Mouse (Mus musculus): ENCODE results near the gene Nhp2.

The Nhp2 gene

GRCm38 (mm10) chr11:51619409-51620060, at the start of gene Nhp2:
Gene Nhp2, plus strand, starts transcription at chr11:51619735.
- in situ Hi-C loops (cut with MboI; ENCODE audit: low pct_unique_long_range_greater_than_20kb in 1 of 2, low sequenced_read_pairs in 2 of 2, unreplicated experiment in 1 of 2), result loop anchor here (5.0 kb wide), 3 partner anchors 33 to 68 kb away; partner anchors contain the start of genes 0610009B22Rik (in 1 of the 2), D930048N14Rik (in 1 of the 2) and N4bp3 (in 1 of the 2)

- in situ Hi-C loops (cut with MboI; ENCODE audit: low pct_unique_long_range_greater_than_20kb in 1 of 2, low sequenced_read_pairs in 2 of 2, unreplicated experiment in 1 of 2), result no loop called here
These were observed 43.1 kb upstream of the Nhp2 start for GRCm38 (mm10) chr11:51576454-51576853.

GRCm38 (mm10) chr11:51577587-51577986, 41.9 kb upstream of the Nhp2 start:
- in situ Hi-C loops (cut with MboI; ENCODE audit: low pct_unique_long_range_greater_than_20kb in 1 of 2, low sequenced_read_pairs in 2 of 2, unreplicated experiment in 1 of 2), result no loop called here

GRCm38 (mm10) chr11:51579024-51579423, 40.5 kb upstream of the Nhp2 start:
- in situ Hi-C loops (cut with MboI; ENCODE audit: low pct_unique_long_range_greater_than_20kb in 1 of 2, low sequenced_read_pairs in 2 of 2, unreplicated experiment in 1 of 2), result no loop called here

- in situ Hi-C loops (cut with MboI; ENCODE audit: low pct_unique_long_range_greater_than_20kb in 1 of 2, low sequenced_read_pairs in 2 of 2, unreplicated experiment in 1 of 2), result no loop called here
These were observed 36.8 kb upstream of the Nhp2 start for GRCm38 (mm10) chr11:51582713-51583112.

GRCm38 (mm10) chr11:51584057-51584430, 35.5 kb upstream of the Nhp2 start:
- in situ Hi-C loops (cut with MboI; ENCODE audit: low pct_unique_long_range_greater_than_20kb in 1 of 2, low sequenced_read_pairs in 2 of 2, unreplicated experiment in 1 of 2), result no loop called here

GRCm38 (mm10) chr11:51584431-51585248, 34.9 kb upstream of the Nhp2 start, which contains the start of gene Phykpl:
Gene Phykpl, plus strand, starts transcription at chr11:51584757.
- in situ Hi-C loops (cut with MboI; ENCODE audit: low pct_unique_long_range_greater_than_20kb in 1 of 2, low sequenced_read_pairs in 2 of 2, unreplicated experiment in 1 of 2), result no loop called here

- in situ Hi-C loops (cut with MboI; ENCODE audit: low pct_unique_long_range_greater_than_20kb in 1 of 2, low sequenced_read_pairs in 2 of 2, unreplicated experiment in 1 of 2), result no loop called here
These were observed 33.8 kb upstream of the Nhp2 start for GRCm38 (mm10) chr11:51585608-51586252.

- in situ Hi-C loops (cut with MboI; ENCODE audit: low pct_unique_long_range_greater_than_20kb in 1 of 2, low sequenced_read_pairs in 2 of 2, unreplicated experiment in 1 of 2), result no loop called here
These were observed 33.1 kb upstream of the Nhp2 start for GRCm38 (mm10) chr11:51586411-51586810.

DNA sequence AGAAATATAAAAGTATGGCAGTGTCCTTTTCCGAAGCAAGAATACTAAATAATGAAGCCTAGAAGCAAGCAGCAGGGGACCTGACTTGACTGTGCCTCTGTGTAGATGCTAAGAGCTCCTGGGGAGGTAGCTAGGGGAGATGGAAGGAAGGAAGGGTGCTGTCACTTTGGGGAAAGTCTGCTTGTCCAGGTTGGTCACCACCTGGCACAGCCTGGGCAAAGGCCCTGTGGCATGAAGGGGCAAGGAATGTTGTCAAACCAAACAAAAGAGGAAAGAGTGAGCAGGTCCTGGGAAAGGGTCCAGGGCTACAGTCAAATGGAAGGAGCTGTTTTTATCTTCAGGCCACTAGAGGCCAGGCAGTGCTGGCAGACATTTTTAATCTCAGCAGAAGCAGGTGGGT, 32.5 kb upstream of the Nhp2 start:
- in situ Hi-C loops (cut with MboI; ENCODE audit: low pct_unique_long_range_greater_than_20kb in 1 of 2, low sequenced_read_pairs in 2 of 2, unreplicated experiment in 1 of 2), result no loop called here

- in situ Hi-C loops (cut with MboI; ENCODE audit: low pct_unique_long_range_greater_than_20kb in 1 of 2, low sequenced_read_pairs in 2 of 2, unreplicated experiment in 1 of 2), result no loop called here
These were observed 30.7 kb upstream of the Nhp2 start for GRCm38 (mm10) chr11:51588833-51589232.

DNA sequence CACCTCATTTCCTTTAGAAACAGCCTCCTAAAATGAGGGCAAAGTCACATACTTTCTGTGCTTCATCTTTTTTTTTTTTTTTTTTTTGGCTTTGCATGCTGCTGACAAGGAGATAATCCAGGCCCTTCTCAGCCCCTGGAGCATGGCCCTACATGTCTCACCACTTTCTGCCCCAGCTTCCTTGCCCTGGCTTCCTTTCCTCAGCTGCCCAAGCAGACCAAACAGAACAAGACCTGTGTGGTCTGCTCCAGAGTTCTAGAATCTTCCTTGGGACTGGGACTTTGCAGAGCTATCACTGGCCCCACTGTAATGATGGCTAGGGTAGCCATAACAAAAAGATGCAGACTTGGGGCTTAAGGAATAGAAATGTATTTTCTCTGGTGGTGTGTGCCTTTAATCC, 29.5 kb upstream of the Nhp2 start:
- in situ Hi-C loops (cut with MboI; ENCODE audit: low pct_unique_long_range_greater_than_20kb in 1 of 2, low sequenced_read_pairs in 2 of 2, unreplicated experiment in 1 of 2), result no loop called here

- in situ Hi-C loops (cut with MboI; ENCODE audit: low pct_unique_long_range_greater_than_20kb in 1 of 2, low sequenced_read_pairs in 2 of 2, unreplicated experiment in 1 of 2), result no loop called here
These were observed 28.4 kb upstream of the Nhp2 start for GRCm38 (mm10) chr11:51591168-51591567.

DNA sequence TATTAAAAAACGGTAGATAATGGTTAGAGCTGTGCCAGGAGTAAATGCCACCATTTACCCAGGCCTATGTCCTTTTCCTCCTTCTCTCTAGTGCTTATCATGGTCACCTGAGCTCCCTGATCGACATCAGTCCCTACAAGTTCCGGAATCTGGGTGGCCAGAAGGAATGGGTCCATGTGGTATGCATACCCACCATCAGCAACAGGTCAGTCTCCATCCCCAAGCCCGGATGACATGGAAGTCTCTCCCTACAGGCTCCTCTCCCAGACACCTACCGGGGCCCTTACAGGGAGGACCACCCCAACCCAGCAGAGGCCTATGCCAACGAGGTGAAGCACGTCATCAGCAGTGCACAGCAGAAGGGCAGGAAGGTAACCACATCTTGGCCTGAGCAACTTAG, 27.6 kb upstream of the Nhp2 start:
- in situ Hi-C loops (cut with MboI; ENCODE audit: low pct_unique_long_range_greater_than_20kb in 1 of 2, low sequenced_read_pairs in 2 of 2, unreplicated experiment in 1 of 2), result no loop called here

DNA sequence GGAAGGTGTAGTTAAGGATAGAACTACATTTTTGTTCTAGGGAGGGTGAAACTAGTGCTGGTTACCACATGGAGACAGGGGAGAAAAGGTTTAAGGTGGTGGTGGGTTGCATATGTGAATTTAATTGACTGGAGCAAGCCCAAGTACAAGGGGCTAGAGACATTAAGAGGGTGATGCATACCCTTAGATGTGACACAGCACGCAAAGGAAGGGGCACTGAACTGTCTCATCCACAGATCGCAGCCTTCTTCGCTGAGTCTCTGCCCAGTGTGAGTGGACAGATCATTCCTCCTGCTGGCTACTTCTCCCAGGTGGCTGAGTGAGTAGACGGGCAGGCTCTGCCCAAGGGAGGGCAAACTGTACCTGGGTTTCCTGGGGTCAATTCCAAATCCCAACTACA, 26.2 kb upstream of the Nhp2 start:
- in situ Hi-C loops (cut with MboI; ENCODE audit: low pct_unique_long_range_greater_than_20kb in 1 of 2, low sequenced_read_pairs in 2 of 2, unreplicated experiment in 1 of 2), result no loop called here

- in situ Hi-C loops (cut with MboI; ENCODE audit: low pct_unique_long_range_greater_than_20kb in 1 of 2, low sequenced_read_pairs in 2 of 2, unreplicated experiment in 1 of 2), result no loop called here
These were observed 25.7 kb upstream of the Nhp2 start for GRCm38 (mm10) chr11:51593849-51594248.

- in situ Hi-C loops (cut with MboI; ENCODE audit: low pct_unique_long_range_greater_than_20kb in 1 of 2, low sequenced_read_pairs in 2 of 2, unreplicated experiment in 1 of 2), result no loop called here
These were observed 24.7 kb upstream of the Nhp2 start for GRCm38 (mm10) chr11:51594715-51595350.

DNA sequence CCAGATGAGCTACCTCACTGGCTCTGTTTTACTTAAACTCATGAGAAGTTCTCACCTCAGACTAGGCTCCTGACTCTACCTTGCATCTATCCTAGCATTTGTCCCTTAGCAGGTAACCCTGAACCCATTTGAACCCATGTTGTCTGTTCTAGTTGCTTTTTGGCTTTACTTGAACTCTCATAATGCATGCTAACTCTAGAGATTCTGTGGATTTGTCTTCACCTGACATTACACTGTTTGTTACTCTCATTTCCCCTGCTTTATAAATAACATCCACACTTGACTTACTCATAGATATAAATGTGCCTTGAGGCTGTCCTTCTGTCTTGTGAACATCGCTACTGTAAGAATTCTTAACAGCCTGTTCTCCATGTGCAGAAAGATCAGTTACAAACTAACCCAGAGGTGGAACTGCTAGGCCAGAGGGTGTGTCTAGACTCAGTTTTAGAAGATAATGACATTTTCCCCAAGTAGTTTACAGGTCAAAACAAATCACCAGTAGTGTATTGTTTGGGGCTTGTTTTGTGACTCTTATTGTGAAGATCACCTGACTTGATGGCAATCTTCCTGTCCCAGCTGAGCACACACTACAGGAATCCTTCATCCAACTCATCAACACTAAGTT, 24.0 kb upstream of the Nhp2 start:
- in situ Hi-C loops (cut with MboI; ENCODE audit: low pct_unique_long_range_greater_than_20kb in 1 of 2, low sequenced_read_pairs in 2 of 2, unreplicated experiment in 1 of 2), result no loop called here

- in situ Hi-C loops (cut with MboI; ENCODE audit: low pct_unique_long_range_greater_than_20kb in 1 of 2, low sequenced_read_pairs in 2 of 2, unreplicated experiment in 1 of 2), result no loop called here
These were observed 22.0 kb upstream of the Nhp2 start for GRCm38 (mm10) chr11:51597553-51597952.
